Mouse (Mus musculus) liver, embryonic 15.5 days (tissue): ENCODE data around the gene Unc79. TPM values are rescaled to one million over a fixed set of nuclear protein-coding genes. Genes with fewer than 3 reads are reported as not detected.

Experiments used
- ATAC-seq: fragments of 200-750 bp; cut with Nextera tagmentation; 2 replicates; pipeline ENCODE4 v1.8.0; 2017; ENCODE audit warnings: moderate number of reproducible peaks, mild to moderate bottlenecking, moderate library complexity; ENCODE audit not compliant: insufficient read depth
- H3K27ac ChIP-seq: fragments of 300-500 bp; sonication (generic); replicated peaks from 2 replicates; pipeline ENCODE4 v1.5.1; 2015; ENCODE audit warnings: mild to moderate bottlenecking, inconsistent platforms
- H3K27me3 ChIP-seq: fragments of 300-500 bp; sonication (generic); 2 replicates; pipeline ENCODE4 v1.6.1; 2015; ENCODE audit warnings: mild to moderate bottlenecking, inconsistent platforms
- H3K36me3 ChIP-seq: fragments of 300-500 bp; sonication (generic); replicated peaks from 2 replicates; pipeline ENCODE4 v1.6.1; 2015; ENCODE audit warnings: moderate library complexity, mild to moderate bottlenecking, inconsistent platforms
- H3K4me1 ChIP-seq: fragments of 300-500 bp; sonication (generic); replicated peaks from 2 replicates; pipeline ENCODE4 v1.6.1; 2015; ENCODE audit warnings: inconsistent platforms
- H3K4me2 ChIP-seq: fragments of 300-500 bp; sonication (generic); 2 replicates; pipeline ENCODE4 v1.6.1; 2015; ENCODE audit warnings: moderate library complexity, mild to moderate bottlenecking, inconsistent platforms
- H3K4me3 ChIP-seq: fragments of 300-500 bp; sonication (generic); replicated peaks from 2 replicates; pipeline ENCODE4 v1.5.1; 2015; ENCODE audit warnings: mild to moderate bottlenecking, inconsistent platforms
- H3K9ac ChIP-seq: fragments of 300-500 bp; sonication (generic); 2 replicates; pipeline ENCODE4 v1.6.1; 2015; ENCODE audit warnings: moderate library complexity, mild to moderate bottlenecking, inconsistent platforms
- H3K9me3 ChIP-seq: fragments of 300-500 bp; sonication (generic); replicated peaks from 2 replicates; pipeline ENCODE4 v1.6.1; 2016; ENCODE audit warnings: inconsistent platforms
- WGBS: fragments of 180-500 bp; shearing (Covaris S2); methylation state at CpG from one replicate; pipeline ENCODE4 v1.1.7; 2015; ENCODE audit warnings: mixed read lengths; ENCODE audit not compliant: insufficient replicate concordance; 5-methylcytosine and 5-hydroxymethylcytosine counted together
- microRNA-seq: library from miRNA; unstranded; fragments of <30 nt; microRNA quantifications from one replicate; pipeline ENCODE4, GENCODE M21; 2016
- polyA plus RNA-seq: library from polyadenylated mRNA; unstranded; fragments of >200 nt; fragmentation: Nextera tagmentation; extraction: Ambion mirVana; gene quantifications from 2 replicates; pipeline ENCODE4 v1.2.1, GENCODE M21; 2015

Unc79 gene
- polyA plus RNA-seq, 1 experiment from 2014 or later, result 0.01 TPM

DNA sequence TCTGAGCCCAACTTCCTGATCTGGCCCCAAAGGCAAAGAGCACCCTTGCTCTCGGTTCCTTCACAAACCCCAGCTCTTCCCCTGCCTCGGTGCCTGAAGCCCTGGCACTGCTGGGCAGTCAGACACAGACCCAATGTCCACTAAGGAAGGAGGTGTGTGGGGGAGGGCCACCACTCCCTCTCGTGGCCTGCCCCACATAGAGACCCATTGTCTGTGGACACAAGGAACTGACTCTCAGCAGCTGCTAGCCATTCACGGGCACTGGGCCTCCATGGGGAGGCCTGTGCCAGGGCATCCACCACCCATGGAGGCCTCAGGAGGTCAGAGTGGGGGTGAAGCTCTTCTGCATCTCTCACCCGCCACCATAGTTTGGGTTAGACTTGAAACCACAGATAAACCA, 262.4 kb downstream of the Unc79 start:
- Histone ChIP-seq H3K36me3 (no peaks in the 10 kb centered on the region), H3K4me2 (no peak overlapping the region), H3K4me3 (no peak overlapping the region), H3K27ac (no peak overlapping the region), H3K4me1 (no peaks in the 10 kb centered on the region), H3K9me3 (no peaks in the 10 kb centered on the region), H3K27me3 (no peaks in the 10 kb centered on the region), H3K9ac (no peak overlapping the region)
- whole genome bisulfite sequencing, result 39% methylated on average over 5 of the region's 5 CpGs
- no peak for ATAC-seq

DNA sequence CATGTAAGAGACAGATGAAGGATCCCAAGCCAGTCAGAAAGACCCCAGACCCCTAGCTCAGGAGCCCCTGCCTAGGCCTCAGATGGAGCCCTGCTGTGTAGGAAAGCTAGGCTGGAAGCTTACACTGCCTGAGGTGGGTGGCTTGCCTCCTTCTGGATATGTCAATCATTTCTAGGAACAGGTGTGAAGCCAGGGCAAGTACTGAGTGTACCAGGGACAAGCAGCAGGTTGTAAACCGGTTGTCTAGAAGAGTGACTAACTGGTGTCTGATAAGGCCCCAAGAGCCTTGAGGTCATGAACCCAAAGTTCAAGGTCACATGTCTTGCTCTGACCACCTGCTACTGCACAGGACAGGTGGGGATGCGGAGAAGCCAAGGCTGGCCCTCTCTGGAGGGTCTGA, 264.9 kb downstream of the Unc79 start:
- no peaks in the 10 kb centered on the region for H3K9me3 ChIP-seq
- H3K27me3 ChIP-seq, result no peaks in the 10 kb centered on the region
- no peaks in the 10 kb centered on the region for H3K36me3 ChIP-seq
- no peak overlapping the region for H3K27ac ChIP-seq
- H3K4me3 ChIP-seq, result no peak overlapping the region
- WGBS, result 66% methylated on average over 2 of the region's 2 CpGs
- no peaks in the 10 kb centered on the region for H3K4me1 ChIP-seq
- no peak overlapping the region for H3K4me2 ChIP-seq
- no peak for ATAC-seq
- no peak overlapping the region for H3K9ac ChIP-seq

DNA sequence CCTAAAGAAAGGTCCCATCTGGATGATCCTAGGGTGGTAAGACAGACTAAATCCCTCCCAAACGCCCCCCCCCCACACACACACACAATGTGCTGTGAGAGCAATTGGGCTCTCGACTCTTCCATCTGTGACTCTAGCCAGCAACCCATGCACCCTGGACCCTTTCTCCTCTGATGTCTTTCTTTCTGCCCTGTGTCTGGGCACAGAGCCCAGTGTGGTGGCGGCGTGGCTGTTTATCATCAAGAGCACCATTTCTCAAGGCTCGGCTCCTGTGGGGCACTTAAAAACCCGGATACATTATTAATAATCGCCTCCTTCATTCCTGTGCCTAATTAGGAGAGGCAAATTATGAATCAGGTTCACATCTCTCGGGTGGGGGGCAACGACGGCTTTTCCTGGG, 265.6 kb downstream of the Unc79 start:
- H3K36me3 ChIP-seq, result no peaks in the 10 kb centered on the region
- WGBS, result 60% methylated on average over 10 of the region's 10 CpGs

DNA sequence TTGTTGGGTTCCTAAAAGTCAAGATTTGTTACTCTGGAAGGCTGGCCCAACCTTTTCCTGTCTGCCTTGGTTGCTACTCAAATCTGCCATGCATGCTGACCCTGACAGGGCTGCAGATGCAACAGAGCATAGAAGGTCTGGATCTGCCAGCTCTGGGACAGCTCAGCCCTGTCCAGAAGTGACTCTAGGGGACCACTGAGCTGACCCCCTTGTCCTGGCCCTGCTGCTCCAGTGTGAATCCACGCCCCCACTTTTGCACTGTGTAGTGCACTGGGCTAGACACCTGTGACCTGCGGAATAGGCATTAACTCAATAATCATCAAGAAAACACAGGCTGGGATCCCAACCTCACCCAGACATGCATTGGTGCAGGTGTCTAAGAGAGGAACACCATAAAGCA, 266.1 kb downstream of the Unc79 start:
- Histone ChIP-seq H3K4me2 (no peak overlapping the region), H3K4me3 (no peak overlapping the region), H3K9ac (no peak overlapping the region), H3K9me3 (no peaks in the 10 kb centered on the region), H3K4me1 (no peaks in the 10 kb centered on the region), H3K27me3 (no peaks in the 10 kb centered on the region), H3K36me3 (no peaks in the 10 kb centered on the region), H3K27ac (no peak overlapping the region)
- no peak for ATAC-seq
- WGBS, result 67% methylated on average over 2 of the region's 2 CpGs

More for the DNA sequence above, 265.6 kb downstream of the Unc79 start:
- Histone ChIP-seq H3K4me1 (no peaks in the 10 kb centered on the region), H3K4me3 (no peak overlapping the region), H3K9me3 (no peaks in the 10 kb centered on the region), H3K27ac (no peak overlapping the region), H3K4me2 (no peak overlapping the region), H3K9ac (no peak overlapping the region), H3K27me3 (no peaks in the 10 kb centered on the region)
- ATAC-seq, result no peak

DNA sequence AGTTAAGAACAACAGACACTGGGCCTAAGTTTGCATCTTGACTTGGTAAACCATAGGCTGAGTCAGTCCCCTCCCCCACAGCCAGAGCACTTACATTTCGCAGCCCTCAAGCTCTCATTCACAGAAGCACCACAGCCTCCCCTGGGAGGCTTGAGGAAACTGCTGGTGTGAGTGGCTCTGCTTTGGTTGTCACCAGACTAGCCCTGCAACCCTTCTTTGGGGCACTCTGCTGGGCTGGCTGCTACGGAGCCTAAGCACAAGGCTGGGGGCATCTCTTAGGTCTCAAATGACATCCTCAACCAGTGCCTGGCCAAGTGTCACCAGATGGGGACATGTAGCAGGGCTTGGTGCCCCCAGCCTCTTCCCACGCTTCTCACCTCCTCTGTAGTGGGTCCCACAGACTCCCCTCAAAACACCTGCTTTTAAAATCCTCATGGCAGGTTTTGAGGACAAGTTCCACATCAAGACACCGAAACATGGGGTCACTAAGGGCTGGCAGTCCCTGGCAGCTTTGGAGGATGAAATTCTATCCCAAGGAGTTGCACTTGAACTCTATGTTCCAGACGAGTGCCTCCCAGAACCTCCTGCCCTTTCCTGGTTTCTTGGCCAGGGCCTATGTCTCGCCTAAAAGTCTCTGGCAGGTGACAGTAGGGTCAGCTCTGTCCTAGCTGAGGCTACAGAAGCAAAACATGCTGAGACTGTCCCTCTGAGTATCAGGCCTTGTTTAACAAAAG, 267.4 kb downstream of the Unc79 start:
- 45% methylated on average over 6 of the region's 6 CpGs for WGBS
- Histone ChIP-seq H3K4me2 (no peak overlapping the region), H3K9ac (no peak overlapping the region), H3K27me3 (no peaks in the 10 kb centered on the region), H3K27ac (no peak overlapping the region), H3K9me3 (no peaks in the 10 kb centered on the region), H3K4me3 (no peak overlapping the region), H3K36me3 (no peaks in the 10 kb centered on the region), H3K4me1 (no peaks in the 10 kb centered on the region)
- ATAC-seq, result no peak

DNA sequence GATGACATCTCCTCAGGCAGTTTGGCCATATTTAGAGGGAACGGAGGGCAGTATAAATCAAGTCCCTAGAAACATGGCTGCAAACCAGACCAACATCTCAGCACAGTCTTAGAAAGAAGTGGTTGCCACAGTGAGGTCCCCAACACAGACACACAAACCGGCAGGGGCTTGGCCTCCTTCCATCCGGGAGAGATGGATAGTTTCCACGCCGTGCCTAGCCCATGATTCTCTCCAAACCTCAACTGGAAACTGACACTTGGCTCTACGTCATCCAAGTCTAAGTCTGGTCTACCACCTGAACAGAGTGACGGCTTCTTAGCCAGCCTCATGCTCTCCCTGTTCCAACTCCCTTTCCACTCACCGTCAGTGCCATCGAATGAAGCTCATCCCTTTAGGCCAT, 275.0 kb downstream of the Unc79 start:
- ATAC-seq, result no peak
- 72% methylated on average over 9 of the region's 9 CpGs for WGBS

DNA sequence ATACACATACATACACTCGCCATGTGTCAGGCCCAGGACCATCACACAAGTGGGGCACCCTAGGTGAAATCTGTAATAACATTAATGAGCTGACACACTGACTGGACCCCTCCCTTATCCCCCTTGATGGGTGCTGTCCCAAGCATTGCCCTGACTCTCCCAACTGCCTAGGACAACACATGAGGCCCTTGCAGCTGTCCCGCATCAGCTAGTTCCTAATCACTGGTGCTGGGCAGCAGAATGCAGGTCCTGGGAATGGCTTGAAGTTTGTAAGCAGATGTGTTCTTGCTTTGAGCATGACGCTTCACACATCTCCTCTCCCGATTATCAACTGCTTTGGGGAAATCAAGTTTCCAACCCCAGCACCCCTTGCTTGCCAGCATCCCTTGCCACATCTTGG, 277.5 kb downstream of the Unc79 start:
- no peak for ATAC-seq
- Histone ChIP-seq H3K4me3 (no peak overlapping the region), H3K4me1 (no peaks in the 10 kb centered on the region), H3K36me3 (no peaks in the 10 kb centered on the region), H3K9me3 (no peaks in the 10 kb centered on the region), H3K27ac (no peak overlapping the region), H3K9ac (no peak overlapping the region), H3K27me3 (no peaks in the 10 kb centered on the region), H3K4me2 (no peak overlapping the region)
- WGBS, result 78% methylated on average over 4 of the region's 4 CpGs

More for the DNA sequence above, 275.0 kb downstream of the Unc79 start:
- Histone ChIP-seq H3K9me3 (no peaks in the 10 kb centered on the region), H3K4me2 (no peak overlapping the region), H3K4me3 (no peak overlapping the region), H3K9ac (no peak overlapping the region), H3K27ac (no peak overlapping the region), H3K27me3 (no peaks in the 10 kb centered on the region), H3K36me3 (no peaks in the 10 kb centered on the region), H3K4me1 (no peaks in the 10 kb centered on the region)

DNA sequence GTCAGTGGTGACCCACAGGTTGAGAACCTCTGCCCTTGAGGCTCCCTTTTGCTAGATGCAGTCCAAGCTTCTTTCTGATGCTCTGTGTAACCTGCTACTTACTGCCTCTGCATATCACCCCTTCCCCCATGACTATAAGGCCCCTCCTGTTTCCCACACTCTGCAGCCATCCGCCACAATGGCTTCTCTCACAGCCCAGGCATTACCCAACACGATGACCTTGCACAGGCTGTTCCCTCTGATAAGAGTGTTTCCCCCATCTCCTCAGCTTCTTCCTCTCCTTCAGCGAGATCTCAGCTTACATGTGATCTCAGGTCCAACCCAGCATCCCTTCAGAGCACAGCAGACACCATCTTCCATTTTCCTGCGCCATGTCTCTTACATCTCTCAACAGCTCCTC, 280.4 kb downstream of the Unc79 start:
- Histone ChIP-seq H3K4me2 (no peak overlapping the region), H3K4me3 (no peak overlapping the region), H3K27ac (no peak overlapping the region), H3K4me1 (no peaks in the 10 kb centered on the region), H3K27me3 (no peaks in the 10 kb centered on the region), H3K9ac (no peak overlapping the region), H3K9me3 (no peaks in the 10 kb centered on the region), H3K36me3 (no peaks in the 10 kb centered on the region)
- no peak for ATAC-seq
- WGBS, result 22% methylated on average over 4 of the region's 4 CpGs

Small RNAs within 50 kb of the gene (microRNA-seq; reads per million reads assigned to microRNA genes)
- gene Gm44324, result not detected

Other genes with a start within 250 kb of the Unc79 start
- gene Itpk1, start 243.9 kb upstream of the Unc79 start, polyA plus RNA-seq, result 4.0 and 5.2 TPM in 2 replicates
- gene Moap1, start 205.2 kb upstream of the Unc79 start, polyA plus RNA-seq, result 7.6 and 8.4 TPM in 2 replicates
- 5.6 and 5.7 TPM in 2 replicates for gene Tmem251, start 205.1 kb upstream of the Unc79 start, polyA plus RNA-seq
- not detected in 2 replicates for gene Gm28051, start 191.1 kb upstream of the Unc79 start, polyA plus RNA-seq
- gene Gon7, start 191.1 kb upstream of the Unc79 start, polyA plus RNA-seq, result 12.7 and 12.8 TPM in 2 replicates
- gene Ubr7, start 190.9 kb upstream of the Unc79 start, polyA plus RNA-seq, result 18.2 and 18.9 TPM in 2 replicates
- 7.1 and 7.2 TPM in 2 replicates for gene Gm20604, start 190.2 kb upstream of the Unc79 start, polyA plus RNA-seq
- gene Btbd7, start 70.4 kb upstream of the Unc79 start, polyA plus RNA-seq, result 4.2 and 4.8 TPM in 2 replicates
- gene Cox8c, start 49.5 kb upstream of the Unc79 start, polyA plus RNA-seq, result not detected in 2 replicates